Mouse (Mus musculus) forebrain, embryonic 16.5 days (tissue): ENCODE measurements at regions not wholly inside any gene's neighbourhood (a gene's known extent, or its start where the extent isn't known, plus 50 kb on each side); places are given as distances from the start of the nearest gene placed in this dataset.
"Not testable (repeated sequence)": the region's sequence is repeated elsewhere in the genome, so short reads cannot be mapped to it uniquely, and the experiment has no call there.

Source experiments
- ATAC-seq: fragments of 200-750 bp; cut with Nextera tagmentation; 2 replicates; pipeline ENCODE4 v1.8.0; 2017; ENCODE audit warnings: mild to moderate bottlenecking, moderate library complexity
- H3K27ac ChIP-seq: fragments of 300-500 bp; sonication (generic); 2 replicates; pipeline ENCODE4 v1.5.1; 2014; ENCODE audit warnings: low read length, control low read depth
- H3K27me3 ChIP-seq: fragments of 300-500 bp; sonication (generic); replicated peaks from 2 replicates; pipeline ENCODE4 v1.6.1; 2014; ENCODE audit warnings: low read length; ENCODE audit not compliant: control insufficient read depth, insufficient read depth
- H3K36me3 ChIP-seq: fragments of 300-500 bp; sonication (generic); 2 replicates; pipeline ENCODE4 v1.6.1; 2014; ENCODE audit not compliant: control insufficient read depth, insufficient read depth
- H3K4me1 ChIP-seq: fragments of 300-500 bp; sonication (generic); replicated peaks from 2 replicates; pipeline ENCODE4 v1.6.1; 2014; ENCODE audit warnings: low read length; ENCODE audit not compliant: control insufficient read depth, insufficient read depth
- H3K4me2 ChIP-seq: fragments of 300-500 bp; sonication (generic); 2 replicates; pipeline ENCODE4 v1.6.1; 2014; ENCODE audit warnings: mild to moderate bottlenecking, low read length, control low read depth
- H3K4me3 ChIP-seq: fragments of 300-500 bp; sonication (generic); replicated peaks from 2 replicates; pipeline ENCODE4 v1.5.1; 2014; ENCODE audit warnings: mild to moderate bottlenecking, low read length, control low read depth
- H3K9ac ChIP-seq: fragments of 300-500 bp; sonication (generic); replicated peaks from 2 replicates; pipeline ENCODE4 v1.6.1; 2014; ENCODE audit warnings: low read depth, low read length, control low read depth
- H3K9me3 ChIP-seq: fragments of 300-500 bp; sonication (generic); 2 replicates; pipeline ENCODE4 v1.6.1; 2016; ENCODE audit warnings: low read length; ENCODE audit not compliant: control insufficient read depth
- WGBS: fragments of 180-500 bp; shearing (Covaris S2); extraction: QIAGEN DNeasy Blood & Tissue Kit; methylation state at CpG from one replicate; pipeline ENCODE4 v1.1.7; 2014; 5-methylcytosine and 5-hydroxymethylcytosine counted together

GRCm38 (mm10) chr3:50628092-50628696, 184.8 kb upstream of the Slc7a11 start:
- no peak for ATAC-seq
- Histone ChIP-seq H3K4me2 (no peak overlapping the region), H3K9ac (no peak overlapping the region), H3K4me3 (no peak overlapping the region), H3K4me1 (no peaks in the 10 kb centered on the region), H3K9me3 (no peaks in the 10 kb centered on the region), H3K27ac (no peak overlapping the region), H3K36me3 (no peaks in the 10 kb centered on the region), H3K27me3 (no peaks in the 10 kb centered on the region)
- WGBS, result 87% methylated on average over 9 of the region's 9 CpGs

DNA sequence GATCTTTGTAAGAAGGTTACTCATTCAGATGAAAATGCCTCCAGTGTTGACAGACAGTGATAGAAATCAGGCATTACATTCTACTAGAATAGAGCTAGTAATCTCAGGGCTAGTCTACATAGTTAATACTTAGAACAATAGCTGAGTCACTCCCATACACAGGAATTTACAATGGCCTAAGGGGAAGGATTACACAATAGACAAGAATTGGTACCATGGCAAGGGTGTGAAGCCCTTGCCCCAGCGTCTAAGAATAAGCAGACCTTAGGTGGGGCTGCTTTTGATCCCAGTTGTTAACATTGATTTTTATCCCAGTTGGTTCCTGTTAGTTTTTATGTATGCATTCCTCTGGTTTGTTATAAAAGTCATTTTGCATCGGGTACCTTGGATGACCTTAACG, 177.8 kb upstream of the Slc7a11 start:
- ATAC-seq, H3K4me2 ChIP-seq: not testable (repeated sequence)

DNA sequence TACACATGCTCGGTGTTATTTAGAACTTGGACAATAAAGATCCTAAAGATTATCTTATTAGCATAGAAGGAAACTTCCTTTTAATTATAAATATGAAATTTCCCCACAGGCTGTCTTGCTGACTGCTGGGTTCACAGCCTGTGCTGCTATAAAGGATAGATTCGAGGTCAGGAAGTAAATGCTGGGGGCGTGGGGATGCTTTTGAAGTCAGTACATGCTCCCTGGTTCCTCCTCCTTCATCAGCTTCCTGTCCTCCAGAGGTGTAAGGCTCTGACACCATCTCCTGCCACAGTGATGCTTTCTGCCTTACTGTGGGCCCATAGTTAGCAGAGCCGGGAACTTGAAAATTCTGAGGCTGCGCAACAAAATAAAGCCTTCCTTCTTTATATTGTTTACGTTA, 175.6 kb upstream of the Slc7a11 start:
- H3K27me3 ChIP-seq, result no peaks in the 10 kb centered on the region
- H3K27ac ChIP-seq, result no peak overlapping the region
- ATAC-seq, result no peak
- no peak overlapping the region for H3K9ac ChIP-seq
- no peaks in the 10 kb centered on the region for H3K9me3 ChIP-seq
- no peaks in the 10 kb centered on the region for H3K36me3 ChIP-seq
- no peaks in the 10 kb centered on the region for H3K4me1 ChIP-seq
- no peak overlapping the region for H3K4me2 ChIP-seq
- no peak overlapping the region for H3K4me3 ChIP-seq
- WGBS, result 91% methylated on average over 6 of the region's 6 CpGs

More for the DNA sequence above, 177.8 kb upstream of the Slc7a11 start:
- WGBS, result 74% methylated on average over 3 of the region's 3 CpGs
- not testable (repeated sequence) for H3K27me3 ChIP-seq, H3K9ac ChIP-seq, H3K4me1 ChIP-seq, H3K9me3 ChIP-seq, H3K4me3 ChIP-seq, H3K36me3 ChIP-seq, H3K27ac ChIP-seq

GRCm38 (mm10) chr3:50615384-50616285, 172.2 kb upstream of the Slc7a11 start:
- H3K9me3 ChIP-seq, result no peaks in the 10 kb centered on the region
- ATAC-seq, result no peak
- no peaks in the 10 kb centered on the region for H3K27me3 ChIP-seq
- no peak overlapping the region for H3K4me2 ChIP-seq
- H3K4me3 ChIP-seq, result no peak overlapping the region
- H3K9ac ChIP-seq, result no peak overlapping the region
- WGBS, result 93% methylated on average over 8 of the region's 8 CpGs
- no peaks in the 10 kb centered on the region for H3K4me1 ChIP-seq
- H3K36me3 ChIP-seq, result no peaks in the 10 kb centered on the region
- no peak overlapping the region for H3K27ac ChIP-seq

- no peak overlapping the region for H3K4me3 ChIP-seq
- no peaks in the 10 kb centered on the region for H3K9me3 ChIP-seq
- H3K4me1 ChIP-seq, result no peaks in the 10 kb centered on the region
- H3K27me3 ChIP-seq, result no peaks in the 10 kb centered on the region
- 90% methylated on average over 2 of the region's 2 CpGs for WGBS
- ATAC-seq, result no peak
- no peaks in the 10 kb centered on the region for H3K36me3 ChIP-seq
- H3K27ac ChIP-seq, result no peak overlapping the region
- H3K4me2 ChIP-seq, result no peak overlapping the region
- no peak overlapping the region for H3K9ac ChIP-seq
These were observed 169.6 kb upstream of the Slc7a11 start for GRCm38 (mm10) chr3:50613011-50613410.

DNA sequence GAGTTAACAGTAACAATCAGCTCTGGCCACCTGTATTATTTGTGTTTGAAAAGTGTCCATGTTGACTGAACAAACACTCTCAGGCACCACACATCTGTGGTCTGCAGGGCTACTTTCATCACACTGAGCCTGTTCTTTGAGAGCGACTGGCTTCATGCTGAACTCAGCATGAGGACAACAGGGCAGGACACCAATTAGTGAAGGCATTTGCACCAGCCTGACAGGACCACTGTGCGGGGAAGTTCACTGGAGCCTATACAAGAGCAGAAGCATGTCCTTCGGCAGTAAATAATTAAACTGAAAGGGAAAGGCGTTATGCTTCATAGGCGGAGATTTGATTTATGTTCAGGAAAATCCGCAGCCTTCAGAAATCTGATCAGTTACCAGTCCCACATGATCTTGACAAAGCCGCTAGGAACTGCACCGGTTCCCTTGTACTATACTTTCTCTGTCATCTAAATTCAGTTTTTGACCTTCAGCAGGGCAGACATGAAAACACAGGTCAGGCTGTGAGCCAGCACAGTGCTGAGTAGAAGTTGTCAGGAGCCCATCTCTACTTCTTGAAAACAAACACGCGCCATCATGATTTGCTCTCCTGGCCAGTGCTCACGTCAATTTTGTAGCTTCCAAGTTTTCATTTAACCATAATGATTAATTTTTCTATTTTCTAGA, 166.1 kb upstream of the Slc7a11 start:
- Histone ChIP-seq H3K27ac (no peak overlapping the region), H3K9me3 (no peaks in the 10 kb centered on the region), H3K9ac (no peak overlapping the region), H3K4me3 (no peak overlapping the region), H3K27me3 (no peaks in the 10 kb centered on the region), H3K36me3 (no peaks in the 10 kb centered on the region), H3K4me1 (no peaks in the 10 kb centered on the region), H3K4me2 (no peak overlapping the region)
- WGBS, result 45% methylated on average over 11 of the region's 11 CpGs
- no peak for ATAC-seq

DNA sequence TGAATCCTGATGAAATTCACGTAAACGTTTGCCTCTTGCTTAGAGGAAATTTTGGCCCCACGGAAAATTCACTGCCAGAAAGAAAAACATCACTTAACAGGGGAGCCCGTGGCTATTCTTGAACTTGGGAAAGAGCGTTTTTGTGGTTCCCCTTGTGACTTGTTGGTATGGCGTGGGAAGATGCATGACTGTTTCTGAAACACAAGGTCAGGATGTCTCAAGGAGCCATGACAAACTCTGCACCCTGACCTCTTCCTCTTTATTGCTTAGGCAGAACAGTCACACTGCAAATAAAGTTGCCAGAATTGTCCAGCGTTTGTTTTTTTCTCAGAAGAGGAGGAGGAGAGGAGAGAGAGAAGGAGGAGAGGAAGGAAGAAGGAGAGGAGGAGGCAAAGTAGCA, 164.3 kb upstream of the Slc7a11 start:
- H3K4me1 ChIP-seq, result no peaks in the 10 kb centered on the region

DNA sequence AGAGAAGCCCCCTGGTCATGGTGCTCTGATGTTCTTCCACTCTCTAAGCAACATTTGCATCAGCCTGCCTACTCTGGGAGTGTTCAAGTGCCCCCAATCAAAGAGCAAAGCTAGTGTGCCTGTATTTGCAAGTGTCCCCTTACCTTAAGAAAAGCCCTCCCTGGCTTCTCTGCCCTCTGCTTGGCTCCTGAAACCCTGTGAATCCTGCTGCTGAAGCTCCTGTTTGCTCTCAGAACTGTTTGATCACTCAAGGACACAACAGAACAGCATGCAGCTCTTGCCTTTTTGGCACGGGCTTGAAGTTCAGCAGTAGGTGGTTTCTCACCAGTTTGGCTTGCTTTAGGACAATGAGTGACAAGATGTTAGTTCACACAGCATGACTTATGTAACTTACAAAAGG, 163.6 kb upstream of the Slc7a11 start:
- H3K4me2 ChIP-seq, result no peak overlapping the region
- 2% methylated on average over 1 of the region's 1 CpGs for WGBS
- H3K4me3 ChIP-seq, result no peak overlapping the region
- no peaks in the 10 kb centered on the region for H3K4me1 ChIP-seq
- no peaks in the 10 kb centered on the region for H3K36me3 ChIP-seq
- H3K27me3 ChIP-seq, result no peaks in the 10 kb centered on the region
- H3K9me3 ChIP-seq, result no peaks in the 10 kb centered on the region
- H3K27ac ChIP-seq, result no peak overlapping the region
- H3K9ac ChIP-seq, result no peak overlapping the region
- ATAC-seq, result no peak

More for the DNA sequence above, 164.3 kb upstream of the Slc7a11 start:
- H3K4me3 ChIP-seq, result no peak overlapping the region
- H3K27ac ChIP-seq, result no peak overlapping the region
- ATAC-seq, result no peak
- no peaks in the 10 kb centered on the region for H3K36me3 ChIP-seq
- H3K27me3 ChIP-seq, result no peaks in the 10 kb centered on the region
- H3K9ac ChIP-seq, result no peak overlapping the region
- H3K9me3 ChIP-seq, result no peaks in the 10 kb centered on the region
- H3K4me2 ChIP-seq, result no peak overlapping the region
- 64% methylated on average over 7 of the region's 7 CpGs for WGBS

DNA sequence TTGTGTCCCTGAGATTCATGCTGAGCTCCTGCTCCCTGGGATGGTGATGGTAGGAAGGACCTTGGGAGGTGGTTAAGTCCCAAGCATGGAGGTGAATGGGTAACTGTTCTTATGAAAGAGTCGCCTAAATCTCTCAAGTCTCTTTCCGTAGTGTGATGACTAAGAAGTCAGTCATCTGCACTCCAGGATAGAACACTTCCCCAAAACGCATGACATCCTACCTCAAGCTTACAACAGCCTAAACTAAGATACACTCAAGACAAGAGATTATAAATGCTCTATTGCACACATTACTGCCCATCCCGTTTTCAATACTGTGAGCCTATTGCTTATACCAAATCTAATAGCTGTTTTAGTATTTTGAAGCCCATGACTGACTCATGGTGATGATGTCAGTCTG, 162.3 kb upstream of the Slc7a11 start:
- no peak for ATAC-seq
- no peaks in the 10 kb centered on the region for H3K9me3 ChIP-seq
- no peak overlapping the region for H3K9ac ChIP-seq
- no peak overlapping the region for H3K4me2 ChIP-seq
- H3K27me3 ChIP-seq, result no peaks in the 10 kb centered on the region
- no peak overlapping the region for H3K4me3 ChIP-seq
- no peaks in the 10 kb centered on the region for H3K4me1 ChIP-seq
- 84% methylated on average over 4 of the region's 4 CpGs for WGBS
- no peaks in the 10 kb centered on the region for H3K36me3 ChIP-seq
- H3K27ac ChIP-seq, result no peak overlapping the region
